Mouse (Mus musculus) myocyte (in vitro differentiated cells): ENCODE measurements at regions not wholly inside any gene's neighbourhood (a gene's known extent, or its start where the extent isn't known, plus 50 kb on each side); places are given as distances from the start of the nearest gene placed in this dataset.

ENCODE experiments used
- CEBPB ChIP-seq: IDR thresholded peaks from 2 replicates; pipeline ENCODE4 v1.6.1; 2011; ENCODE audit warnings: mild to moderate bottlenecking, moderate library complexity; ENCODE audit not compliant: poor library complexity, insufficient read depth, severe bottlenecking
- E2F4 ChIP-seq: IDR thresholded peaks from one replicate; pipeline ENCODE4 v1.6.1; 2011; ENCODE audit warnings: mild to moderate bottlenecking, control low read depth, moderate library complexity; ENCODE audit not compliant: insufficient read depth
- MAX ChIP-seq: IDR thresholded peaks from one replicate; pipeline ENCODE4 v1.6.1; 2011; ENCODE audit warnings: low read depth, mild to moderate bottlenecking, control low read depth
- MYOD1 ChIP-seq, 3 experiments: IDR thresholded peaks; one replicate each; pipeline ENCODE4 v1.6.1; 2011; ENCODE audit warnings: control low read depth in 2 of 3, low read depth in 2 of 3, mild to moderate bottlenecking in 2 of 3, moderate library complexity in 1 of 3; ENCODE audit not compliant: insufficient read length in 2 of 3, control insufficient read depth in 1 of 3
- POLR2A ChIP-seq: IDR thresholded peaks from one replicate; pipeline ENCODE4 v1.6.1; 2011; ENCODE audit warnings: low read depth, mild to moderate bottlenecking, control low read depth, moderate library complexity; ENCODE audit not compliant: insufficient read length
- POLR2AphosphoS2 ChIP-seq: IDR thresholded peaks from one replicate; pipeline ENCODE4 v1.6.1; 2011; ENCODE audit warnings: low read depth, control low read depth; ENCODE audit not compliant: insufficient read length
- TCF12 ChIP-seq: IDR thresholded peaks from one replicate; pipeline ENCODE4 v1.6.1; 2011; ENCODE audit warnings: mild to moderate bottlenecking, control low read depth; ENCODE audit not compliant: poor library complexity, insufficient read depth, severe bottlenecking
- TCF3 ChIP-seq: IDR thresholded peaks from one replicate; pipeline ENCODE4 v1.6.1; 2011; ENCODE audit warnings: low read depth, control low read depth; ENCODE audit not compliant: insufficient read length
- USF1 ChIP-seq: IDR thresholded peaks from one replicate; pipeline ENCODE4 v1.6.1; 2011; ENCODE audit warnings: low read depth, mild to moderate bottlenecking, control low read depth, moderate library complexity

- no peak for TF ChIP-seq POLR2A
- no peak for TF ChIP-seq TCF3
- TF ChIP-seq TCF12 = no peak
- TF ChIP-seq POLR2AphosphoS2 = no peak
- no peak for TF ChIP-seq CEBPB
- no peak for TF ChIP-seq E2F4
- no peak for TF ChIP-seq MYOD1 (IDR thresholded peaks at IDR 0.05; ENCODE audit: control insufficient read depth in 1 of 3, insufficient read length in 2 of 3, low read depth in 2 of 3)
- no peak for TF ChIP-seq USF1
- no peak for TF ChIP-seq MAX
These were observed 248.3 kb upstream of the Tmeff2 start for GRCm38 (mm10) chr1:50651974-50652665.
